Mouse (Mus musculus) macrophage (primary cell): ENCODE data around the gene Kctd13. TPM values are rescaled to one million over a fixed set of nuclear protein-coding genes. Genes with fewer than 3 reads are reported as not detected.

ENCODE experiments used
- H3K27ac ChIP-seq: fragments of 350-480 bp; formaldehyde crosslinking; 2 replicates; pipeline ENCODE4 v1.9.0; 2021
- H3K36me3 ChIP-seq: fragments of 350-480 bp; formaldehyde crosslinking; 2 replicates; pipeline ENCODE4 v1.9.0; 2021; ENCODE audit errors: inconsistent target
- H3K4me3 ChIP-seq: fragments of 350-480 bp; formaldehyde crosslinking; 2 replicates; pipeline ENCODE4 v1.9.0; 2021; ENCODE audit errors: inconsistent target
- H3K79me2 ChIP-seq: fragments of 350-480 bp; formaldehyde crosslinking; 2 replicates; pipeline ENCODE4 v1.9.0; 2021; ENCODE audit errors: inconsistent target
- WGBS: methylation state at CpG from one replicate; pipeline ENCODE4 v1.1.7; 2026; ENCODE audit warnings: inconsistent platforms; ENCODE audit not compliant: missing documents; 5-methylcytosine and 5-hydroxymethylcytosine counted together
- polyA plus RNA-seq: library from polyadenylated mRNA; stranded (reverse); fragments of 250-400 nt; gene quantifications from 3 replicates; pipeline ENCODE4 v1.2.4, GENCODE M21; 2018; ENCODE audit warnings: inconsistent platforms

Gene Kctd13
- polyA plus RNA-seq, 1 experiment from 2014 or later: 16.2 TPM

GRCm38 (mm10) chr7:126982054-126982453 lies 53.4 kb downstream of the Kctd13 start:
- Histone ChIP-seq H3K4me3 (no peak overlapping the region), H3K27ac (no peak overlapping the region), H3K79me2 (peaks cover 14% of the 10 kb centered on the region), H3K36me3 (peaks cover 36% of the 10 kb centered on the region)
- WGBS: 93% methylated on average over 3 of the region's 4 CpGs

- Histone ChIP-seq H3K36me3 (peaks cover 43% of the 10 kb centered on the region), H3K4me3 (no peak overlapping the region), H3K79me2 (peaks cover 3% of the 10 kb centered on the region; the same call in 1 of the 2 replicates), H3K27ac (no peak overlapping the region)
- 92% methylated on average over 7 of the region's 7 CpGs for whole genome bisulfite sequencing
Measured at GRCm38 (mm10) chr7:126983113-126983512, 54.4 kb downstream of the Kctd13 start.

GRCm38 (mm10) chr7:126984667-126985444 lies 56.2 kb downstream of the Kctd13 start:
- 90% methylated on average over 10 of the region's 10 CpGs for WGBS
- H3K36me3 ChIP-seq: peaks cover 45% of the 10 kb centered on the region

GRCm38 (mm10) chr7:126986319-126986718 lies 57.6 kb downstream of the Kctd13 start:
- H3K79me2 ChIP-seq: no peaks in the 10 kb centered on the region
- 76% methylated on average over 7 of the region's 9 CpGs for WGBS
- H3K36me3 ChIP-seq: peaks cover 48% of the 10 kb centered on the region
- no peak overlapping the region for H3K27ac ChIP-seq
- no peak overlapping the region for H3K4me3 ChIP-seq

More at GRCm38 (mm10) chr7:126984667-126985444, 56.2 kb downstream of the Kctd13 start:
- Histone ChIP-seq H3K4me3 (no peak overlapping the region), H3K79me2 (no peaks in the 10 kb centered on the region), H3K27ac (no peak overlapping the region)

GRCm38 (mm10) chr7:126988816-126989215 lies 60.1 kb downstream of the Kctd13 start:
- Histone ChIP-seq H3K27ac (no peak overlapping the region), H3K36me3 (peaks cover 69% of the 10 kb centered on the region), H3K4me3 (no peak overlapping the region), H3K79me2 (no peaks in the 10 kb centered on the region)
- WGBS: 86% methylated on average over 8 of the region's 8 CpGs

Other genes starting within 250 kb of the Kctd13 start
- 39.1 to 134 TPM (median 42.4 TPM) in 3 replicates for gene Bola2, start 233.5 kb upstream of the Kctd13 start, polyA plus RNA-seq
- gene Slx1b, start 233.1 kb upstream of the Kctd13 start, polyA plus RNA-seq: 4.2 to 7.9 TPM (median 4.8 TPM) in 3 replicates
- 69.4 to 223 TPM (median 209 TPM) in 3 replicates for gene Coro1a, start 221.1 kb upstream of the Kctd13 start, polyA plus RNA-seq
- gene Mapk3, start 169.3 kb upstream of the Kctd13 start, polyA plus RNA-seq: 129 to 232 TPM (median 188 TPM) in 3 replicates
- 1.9 to 3.3 TPM (median 2.6 TPM) in 3 replicates for gene Gdpd3, start 162.5 kb upstream of the Kctd13 start, polyA plus RNA-seq
- gene Ypel3, start 151.9 kb upstream of the Kctd13 start, polyA plus RNA-seq: 40.6 to 227 TPM (median 90.3 TPM) in 3 replicates
- 0.19 to 0.25 TPM in 2 of 3 replicates, not detected in the other for gene Tbx6, start 147.4 kb upstream of the Kctd13 start, polyA plus RNA-seq
- gene Ppp4c, start 136.4 kb upstream of the Kctd13 start, polyA plus RNA-seq: 62.0 to 139 TPM (median 129 TPM) in 3 replicates
- 0.17 to 0.25 TPM in 2 of 3 replicates, not detected in the other for gene Fam57b, start 131.2 kb upstream of the Kctd13 start, polyA plus RNA-seq
- gene 4930451I11Rik, start 97.2 kb upstream of the Kctd13 start, polyA plus RNA-seq: not detected in 3 replicates
- 0.10 TPM in 1 of 3 replicates, not detected in the others for gene Doc2a, start 81.5 kb upstream of the Kctd13 start, polyA plus RNA-seq
- 3.9 to 23.5 TPM (median 19.4 TPM) in 3 replicates for gene Hirip3, start 66.9 kb upstream of the Kctd13 start, polyA plus RNA-seq
- gene Ino80e, start 66.5 kb upstream of the Kctd13 start, polyA plus RNA-seq: 34.7 to 59.9 TPM (median 57.7 TPM) in 3 replicates
- gene Taok2, start 44.2 kb upstream of the Kctd13 start, polyA plus RNA-seq: 24.1 to 40.9 TPM (median 31.3 TPM) in 3 replicates
- gene Tmem219, start 6.0 kb upstream of the Kctd13 start, polyA plus RNA-seq: 36.1 to 105 TPM (median 98.7 TPM) in 3 replicates
- gene Asphd1, start 20.7 kb downstream of the Kctd13 start, polyA plus RNA-seq: not detected in 3 replicates
- gene Sez6l2, start 21.7 kb downstream of the Kctd13 start, polyA plus RNA-seq: 0.33 to 1.4 TPM (median 1.1 TPM) in 3 replicates
- 71.8 to 111 TPM (median 94.8 TPM) in 3 replicates for gene Cdipt, start 47.0 kb downstream of the Kctd13 start, polyA plus RNA-seq
- 1.3 to 3.9 TPM (median 1.7 TPM) in 3 replicates for gene Cdiptos, start 47.2 kb downstream of the Kctd13 start, polyA plus RNA-seq
- 88.1 to 116 TPM (median 99.9 TPM) in 3 replicates for gene Mvp, start 85.7 kb downstream of the Kctd13 start, polyA plus RNA-seq
- gene Pagr1b, start 87.6 kb downstream of the Kctd13 start, polyA plus RNA-seq: 1.4 to 5.2 TPM in 2 of 3 replicates, not detected in the other
- gene Pagr1a, start 88.5 kb downstream of the Kctd13 start, polyA plus RNA-seq: 1.1 to 15.9 TPM (median 13.4 TPM) in 3 replicates
- 15.3 to 31.9 TPM (median 18.2 TPM) in 3 replicates for gene Gm42742, start 92.2 kb downstream of the Kctd13 start, polyA plus RNA-seq
- gene Prrt2, start 92.3 kb downstream of the Kctd13 start, polyA plus RNA-seq: not detected in 3 replicates
- 58.9 to 102 TPM (median 70.2 TPM) in 3 replicates for gene Maz, start 98.2 kb downstream of the Kctd13 start, polyA plus RNA-seq
- gene Kif22, start 113.6 kb downstream of the Kctd13 start, polyA plus RNA-seq: 1.8 to 5.1 TPM (median 4.4 TPM) in 3 replicates
- gene Zg16, start 158.4 kb downstream of the Kctd13 start, polyA plus RNA-seq: not detected in 3 replicates
- 17.5 to 31.4 TPM (median 20.4 TPM) in 3 replicates for gene AI467606, start 162.5 kb downstream of the Kctd13 start, polyA plus RNA-seq
- gene Qprt, start 193.3 kb downstream of the Kctd13 start, polyA plus RNA-seq: not detected in 3 replicates
- gene Spn, start 208.9 kb downstream of the Kctd13 start, polyA plus RNA-seq: 1.3 to 3.8 TPM (median 1.5 TPM) in 3 replicates